Mouse (Mus musculus) megakaryocyte, embryonic 14.5 days (primary cell): Measurements from ENCODE around the gene 4933434E20Rik. TPM values are rescaled to one million over a fixed set of nuclear protein-coding genes. Genes with fewer than 3 reads are reported as not detected.

Source experiments
- H3K27me3 ChIP-seq: replicated peaks from 2 replicates; pipeline ENCODE3; 2012; ENCODE audit warnings: inconsistent platforms
- H3K36me3 ChIP-seq: replicated peaks from 2 replicates; pipeline ENCODE3; 2012; ENCODE audit warnings: low read length, inconsistent platforms, mixed read lengths
- H3K4me1 ChIP-seq: 2 replicates; pipeline ENCODE4 v1.6.1; 2012; ENCODE audit warnings: inconsistent platforms
- H3K4me3 ChIP-seq: replicated peaks from 2 replicates; pipeline ENCODE3; 2012; ENCODE audit warnings: moderate library complexity, mild to moderate bottlenecking, inconsistent platforms
- H3K9me3 ChIP-seq: 2 replicates; pipeline ENCODE4 v1.6.1; 2012; ENCODE audit warnings: inconsistent platforms
- FLI1 ChIP-seq: IDR thresholded peaks from 2 replicates; pipeline ENCODE4 v1.6.1; 2012; ENCODE audit warnings: low read length, inconsistent platforms, mixed read lengths
- GATA1 ChIP-seq: IDR thresholded peaks from 3 replicates; pipeline ENCODE4 v1.6.1; 2012; ENCODE audit warnings: mixed read lengths, low read length, inconsistent platforms, borderline replicate concordance
- polyA plus RNA-seq: library from polyadenylated mRNA; stranded (reverse); fragments of >175 nt; gene quantifications from 2 replicates; pipeline ENCODE4 v1.2.3, GENCODE M21; 2012; ENCODE audit warnings: low replicate concordance; ENCODE audit not compliant: insufficient read depth

4933434E20Rik gene
- polyA plus RNA-seq, 1 experiment, result 10.8 TPM

DNA sequence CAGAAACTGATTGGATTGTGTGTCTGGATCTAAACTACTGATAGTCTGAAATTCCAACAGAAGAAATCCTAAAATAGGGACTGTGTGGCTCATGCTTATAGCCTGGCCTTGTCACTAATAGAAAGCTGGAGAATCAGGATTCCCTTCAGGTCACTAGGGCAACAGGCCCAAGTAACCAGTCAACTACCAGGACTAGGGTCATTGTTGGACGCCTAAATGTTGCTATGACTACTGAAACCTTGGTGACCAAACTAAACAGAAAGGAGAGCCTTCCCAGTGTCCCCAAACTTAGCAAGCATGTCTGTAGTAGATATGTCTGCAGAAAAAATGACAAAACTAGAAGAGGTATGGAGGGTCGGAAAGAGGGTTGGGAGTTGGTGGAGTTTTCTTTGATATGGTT, 11.1 kb downstream of the 4933434E20Rik start:
- Histone ChIP-seq H3K4me1 (no peaks in the 10 kb centered on the region), H3K4me3 (no peak overlapping the region), H3K27me3 (no peaks in the 10 kb centered on the region), H3K9me3 (no peaks in the 10 kb centered on the region), H3K36me3 (peaks cover 76% of the 10 kb centered on the region)
- no peak for TF ChIP-seq FLI1
- TF ChIP-seq GATA1, result no peak

DNA sequence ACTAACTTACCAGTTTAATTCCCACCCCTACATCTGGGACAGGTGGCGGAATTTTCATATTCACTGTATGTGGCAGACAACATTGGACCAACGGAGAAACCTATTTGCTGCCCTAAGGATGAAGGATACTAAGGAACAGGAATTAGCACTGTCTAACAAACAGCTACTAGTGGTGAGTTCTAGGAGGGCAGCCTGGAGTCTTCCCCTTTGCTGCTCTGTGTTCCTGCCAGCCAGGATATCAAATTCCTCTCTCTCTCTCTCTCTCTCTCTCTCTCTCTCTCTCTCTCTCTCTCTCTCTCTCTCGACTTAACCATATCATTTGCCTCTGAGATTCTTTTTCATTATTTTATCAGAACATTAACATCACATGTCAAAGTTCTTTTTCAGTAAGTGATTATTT, 12.9 kb downstream of the 4933434E20Rik start:
- peaks cover 64% of the 10 kb centered on the region for H3K36me3 ChIP-seq
- H3K27me3 ChIP-seq, result no peaks in the 10 kb centered on the region
- no peak overlapping the region for H3K4me3 ChIP-seq
- no peak for TF ChIP-seq FLI1
- TF ChIP-seq GATA1, result no peak
- peaks cover 15% of the 10 kb centered on the region for H3K4me1 ChIP-seq
- H3K9me3 ChIP-seq, result no peaks in the 10 kb centered on the region

DNA sequence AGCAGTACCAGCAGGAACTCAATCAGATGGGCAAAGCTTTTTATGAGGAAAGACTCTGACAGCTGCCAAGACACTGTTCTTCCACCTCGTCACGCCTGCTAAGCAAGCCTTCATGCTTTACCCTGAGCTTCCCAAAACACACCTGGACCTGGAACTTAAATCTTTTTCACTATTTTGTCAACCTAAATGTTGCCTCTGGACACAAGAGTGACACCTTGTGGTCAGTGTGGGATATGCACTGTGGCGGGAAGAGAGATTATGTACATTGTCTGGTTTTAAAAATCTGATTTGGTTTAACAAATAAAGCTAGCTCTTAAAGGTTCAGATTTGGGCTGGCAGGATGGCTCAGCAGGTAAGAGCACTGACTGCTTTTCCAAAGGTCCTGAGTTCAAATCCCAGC, 14.1 kb downstream of the 4933434E20Rik start:
- H3K4me3 ChIP-seq, result no peak overlapping the region
- H3K36me3 ChIP-seq, result peaks cover 55% of the 10 kb centered on the region
- no peaks in the 10 kb centered on the region for H3K9me3 ChIP-seq
- H3K27me3 ChIP-seq, result no peaks in the 10 kb centered on the region
- no peak for TF ChIP-seq FLI1
- no peak for TF ChIP-seq GATA1
- peaks cover 23% of the 10 kb centered on the region for H3K4me1 ChIP-seq

DNA sequence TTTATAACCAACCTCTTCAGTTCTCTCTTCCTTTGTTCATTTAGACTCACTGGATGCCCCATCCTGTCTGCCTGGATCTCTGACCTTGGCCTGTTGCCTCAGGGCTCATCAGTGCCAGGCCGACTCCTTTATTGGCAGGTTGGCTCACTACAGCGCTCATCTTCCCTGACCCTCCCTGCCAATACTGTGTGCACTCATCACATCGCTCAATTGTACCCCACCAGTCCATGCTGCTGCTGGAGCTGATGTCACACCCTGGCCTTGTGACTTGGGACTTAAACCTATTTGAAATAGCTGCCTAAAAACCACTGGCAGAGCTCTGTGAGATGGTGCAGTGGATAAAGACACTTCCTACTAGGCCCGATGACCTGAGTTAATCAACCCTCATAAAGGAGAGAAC, 16.4 kb downstream of the 4933434E20Rik start:
- no peaks in the 10 kb centered on the region for H3K9me3 ChIP-seq
- H3K36me3 ChIP-seq, result peaks cover 37% of the 10 kb centered on the region
- no peak overlapping the region for H3K4me3 ChIP-seq
- no peak for TF ChIP-seq FLI1
- no peak for TF ChIP-seq GATA1
- peaks cover 41% of the 10 kb centered on the region for H3K4me1 ChIP-seq
- peaks cover 11% of the 10 kb centered on the region for H3K27me3 ChIP-seq

DNA sequence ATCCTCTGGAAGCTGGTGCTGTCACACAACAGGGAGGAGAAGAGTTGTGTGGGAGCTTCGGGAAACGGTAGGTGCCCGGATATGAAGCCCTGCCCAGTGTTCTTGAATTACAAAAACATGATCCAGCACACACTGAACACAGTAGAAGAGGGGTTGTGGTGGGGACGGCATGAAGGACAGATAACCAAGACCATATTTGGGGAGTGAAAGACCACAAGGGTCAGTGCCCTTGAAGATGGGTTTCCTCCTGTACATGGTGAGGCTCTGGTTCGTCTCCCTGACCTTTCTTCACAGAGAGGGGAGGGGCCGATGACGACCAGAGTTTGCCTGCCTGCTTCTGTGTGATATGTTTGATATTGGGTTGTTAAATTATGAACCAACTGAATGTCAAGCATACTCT, 18.3 kb downstream of the 4933434E20Rik start:
- Histone ChIP-seq H3K36me3 (peaks cover 20% of the 10 kb centered on the region), H3K4me1 (peaks cover 51% of the 10 kb centered on the region), H3K27me3 (peaks cover 18% of the 10 kb centered on the region), H3K4me3 (peak overlapping the region; percentile 62), H3K9me3 (no peaks in the 10 kb centered on the region)
- TF ChIP-seq GATA1 (no peak), FLI1 (no peak)

DNA sequence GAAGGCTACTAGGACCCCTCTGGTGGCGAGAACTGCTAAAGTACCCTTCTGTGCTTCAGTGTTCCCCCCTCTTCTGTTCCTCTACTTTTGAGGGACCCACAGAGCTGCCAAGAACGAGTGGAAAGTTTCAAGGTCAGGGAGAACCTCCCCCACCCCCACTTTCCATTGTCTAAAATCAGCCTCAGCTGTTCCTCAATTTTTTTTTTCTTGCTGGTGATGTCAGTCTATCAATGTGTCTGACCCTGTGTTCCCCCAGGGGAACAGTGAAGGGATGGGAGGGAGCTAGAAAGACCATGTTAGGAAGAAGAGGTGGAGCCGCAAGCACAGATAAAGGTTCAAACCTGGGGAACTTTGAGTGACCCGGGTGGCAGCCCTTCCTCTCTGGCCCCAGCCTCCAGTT, 20.9 kb downstream of the 4933434E20Rik start, which contains the start of gene Tpm3:
Gene Tpm3, plus strand, starts transcription at position 356 of the 400 bp plus-strand sequence.
- Histone ChIP-seq H3K27me3 (peaks cover 18% of the 10 kb centered on the region), H3K4me3 (no peak within 1 kb of the TSS), H3K36me3 (peaks cover 3% of the 10 kb centered on the region), H3K4me1 (peaks cover 63% of the 10 kb centered on the region), H3K9me3 (no peaks in the 10 kb centered on the region)
- no peak for TF ChIP-seq GATA1
- TF ChIP-seq FLI1, result no peak

DNA sequence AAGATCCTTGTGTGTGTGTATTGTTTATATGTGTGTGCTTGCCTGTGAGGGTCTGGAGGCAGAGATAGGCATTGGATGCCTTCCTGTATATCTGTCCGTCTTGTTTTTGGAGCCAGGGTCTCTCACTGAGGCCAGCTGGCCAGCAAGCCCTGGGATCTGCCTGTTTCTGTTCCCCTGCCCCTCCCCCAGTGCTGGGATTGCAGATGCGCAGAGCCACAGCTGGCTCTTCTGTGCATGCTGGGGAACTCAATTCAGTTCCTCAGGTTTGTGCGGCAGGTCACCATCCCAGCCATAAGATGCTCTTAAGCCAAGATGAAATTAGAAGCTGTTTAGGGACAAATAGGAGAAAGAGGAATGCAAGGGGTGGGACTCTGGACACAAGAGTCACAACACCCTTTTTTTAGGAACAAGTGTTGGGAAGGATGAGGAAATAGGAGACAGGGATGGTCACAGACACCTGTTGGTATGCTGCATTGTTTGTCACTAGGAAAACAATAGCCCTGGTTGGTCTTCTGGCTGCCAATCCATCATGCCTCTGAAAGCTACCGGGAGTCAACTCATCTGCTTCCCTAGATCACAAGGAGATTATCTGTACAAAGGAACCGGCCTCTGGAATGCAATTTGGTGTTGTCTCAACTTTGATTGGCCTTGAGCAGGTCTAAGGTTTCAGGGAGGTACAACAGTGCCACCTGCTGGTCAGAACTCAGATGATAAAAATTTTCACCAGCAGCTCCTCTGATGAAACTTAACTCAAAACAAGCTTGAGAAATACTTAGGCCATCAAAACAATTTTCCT, 25.7 kb downstream of the 4933434E20Rik start:
- Histone ChIP-seq H3K9me3 (no peaks in the 10 kb centered on the region), H3K27me3 (peaks cover 12% of the 10 kb centered on the region), H3K4me3 (no peak overlapping the region), H3K36me3 (peaks cover under 1% of the 10 kb centered on the region), H3K4me1 (peaks cover 60% of the 10 kb centered on the region)
- TF ChIP-seq FLI1 (no peak), GATA1 (no peak)

DNA sequence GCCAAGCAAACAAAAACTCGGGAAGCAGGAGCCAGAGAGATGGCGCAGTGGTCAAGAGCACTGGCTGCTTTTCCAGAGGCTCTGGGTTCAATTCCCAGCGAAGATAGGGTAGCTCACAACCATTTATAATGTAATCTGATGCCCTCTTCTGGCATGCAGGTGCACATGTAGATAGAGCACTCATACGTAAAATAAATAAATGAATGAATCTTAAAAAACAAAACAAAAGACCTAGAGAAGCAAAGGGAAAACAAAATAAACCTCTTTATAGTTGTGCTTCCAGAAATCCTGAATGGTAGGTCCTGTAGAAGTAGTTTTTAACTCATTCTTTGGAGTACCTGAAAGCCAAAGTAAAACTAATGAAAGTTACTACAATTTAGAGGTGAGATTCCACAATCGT, 26.8 kb downstream of the 4933434E20Rik start:
- H3K4me3 ChIP-seq, result no peak overlapping the region
- H3K4me1 ChIP-seq, result peaks cover 61% of the 10 kb centered on the region

DNA sequence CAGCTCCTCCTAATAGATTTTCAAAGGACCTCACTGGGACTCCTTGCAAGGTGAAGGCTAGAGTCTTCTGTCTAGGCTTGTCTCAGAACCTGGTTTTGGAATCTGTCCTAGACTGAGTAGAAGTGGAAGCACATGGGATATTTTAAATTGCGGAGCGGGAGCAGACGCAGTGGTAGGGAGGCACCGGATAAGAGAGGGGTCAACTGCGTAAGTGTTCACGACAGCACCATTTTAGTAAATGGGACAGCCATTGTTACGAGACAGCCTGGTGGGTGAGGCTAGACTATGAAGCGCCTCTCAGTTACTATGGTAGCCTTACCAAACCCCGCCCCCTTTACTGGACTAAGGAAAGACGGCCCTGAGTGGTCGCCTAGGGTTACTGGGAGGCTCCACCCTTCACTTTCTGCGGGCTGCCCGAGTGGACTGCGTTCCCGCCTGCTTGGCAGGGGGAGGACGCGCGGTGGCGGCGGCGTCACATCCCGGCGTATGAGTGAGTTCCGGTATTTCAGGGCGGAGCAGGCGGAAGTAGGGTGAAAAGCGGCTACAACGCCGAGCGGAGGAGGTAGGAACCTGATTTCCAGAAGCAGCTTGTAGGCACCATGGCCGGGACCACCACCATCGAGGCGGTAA, 27.8 kb downstream of the 4933434E20Rik start:
- Histone ChIP-seq H3K9me3 (no peaks in the 10 kb centered on the region), H3K36me3 (peaks cover 17% of the 10 kb centered on the region), H3K4me3 (peak overlapping the region; percentile 99), H3K27me3 (no peaks in the 10 kb centered on the region), H3K4me1 (peaks cover 65% of the 10 kb centered on the region)
- TF ChIP-seq GATA1, result no peak
- no peak for TF ChIP-seq FLI1

More for the DNA sequence above, 26.8 kb downstream of the 4933434E20Rik start:
- TF ChIP-seq GATA1 (no peak), FLI1 (no peak)
- Histone ChIP-seq H3K27me3 (peaks cover 6% of the 10 kb centered on the region), H3K36me3 (peaks cover 10% of the 10 kb centered on the region), H3K9me3 (no peaks in the 10 kb centered on the region)

DNA sequence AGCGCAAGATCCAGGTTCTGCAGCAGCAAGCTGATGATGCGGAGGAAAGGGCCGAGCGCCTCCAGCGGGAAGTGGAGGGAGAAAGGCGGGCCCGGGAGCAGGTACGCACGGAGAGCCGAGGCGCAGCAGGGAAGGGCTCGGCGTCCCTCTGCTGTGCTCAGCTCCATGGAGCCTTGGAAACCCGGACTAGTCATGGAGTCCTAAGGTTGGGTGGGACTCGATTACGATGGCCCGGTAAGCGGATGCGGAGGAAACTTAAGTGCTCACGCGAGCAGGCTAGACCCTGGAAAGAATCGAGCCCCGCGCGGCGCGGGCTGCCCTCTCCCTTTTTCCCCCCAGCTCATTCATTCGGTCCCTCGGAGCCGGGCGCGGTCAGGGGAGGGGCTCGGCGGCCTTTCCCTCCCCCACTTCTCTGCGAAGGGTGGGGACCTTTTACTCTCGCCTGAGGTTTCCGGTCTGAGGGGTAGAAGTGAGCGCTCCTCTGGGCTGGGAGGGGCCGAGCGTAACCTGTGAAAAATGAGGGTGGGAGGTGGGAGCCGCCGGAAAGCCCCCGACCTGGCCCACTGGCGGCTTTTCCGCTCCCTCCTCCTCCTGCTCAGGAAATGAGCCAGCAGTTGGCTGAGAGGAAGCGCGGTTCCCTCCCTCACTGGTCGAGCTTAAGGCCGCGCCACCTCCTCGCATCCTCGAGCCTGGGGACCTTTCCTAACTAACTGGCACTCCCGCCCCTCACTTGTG, 28.5 kb downstream of the 4933434E20Rik start:
- peaks cover 71% of the 10 kb centered on the region for H3K4me1 ChIP-seq
- TF ChIP-seq FLI1, result peak; percentile 62; the same call in 1 of the 2 replicates
- no peak for TF ChIP-seq GATA1
- peaks cover 22% of the 10 kb centered on the region for H3K36me3 ChIP-seq
- no peaks in the 10 kb centered on the region for H3K27me3 ChIP-seq
- H3K9me3 ChIP-seq, result no peaks in the 10 kb centered on the region
- H3K4me3 ChIP-seq, result peak overlapping the region; percentile 99
